Mouse (Mus musculus) neural tube, embryonic 12.5 days (tissue): Measurements from ENCODE around the gene Rassf5. TPM values are rescaled to one million over a fixed set of nuclear protein-coding genes. Genes with fewer than 3 reads are reported as not detected.
A peak's percentile ranks its signal among the peaks of the same experiment; 100 is the strongest.
"Not testable (repeated sequence)": the region's sequence is repeated elsewhere in the genome, so short reads cannot be mapped to it uniquely, and the experiment has no call there.

Experiments
- ATAC-seq: fragments of 200-750 bp; cut with Nextera tagmentation; 2 replicates; pipeline ENCODE4 v1.8.0; 2017; ENCODE audit warnings: low read depth, mild to moderate bottlenecking, moderate TSS enrichment, moderate library complexity; ENCODE audit not compliant: low FRiP score
- H3K27ac ChIP-seq: fragments of 300-500 bp; sonication (generic); 2 replicates; pipeline ENCODE4 v1.5.1; 2016
- H3K27me3 ChIP-seq: fragments of 300-500 bp; sonication (generic); replicated peaks from 2 replicates; pipeline ENCODE4 v1.6.1; 2016; ENCODE audit warnings: mild to moderate bottlenecking
- H3K36me3 ChIP-seq: fragments of 300-500 bp; sonication (generic); 2 replicates; pipeline ENCODE4 v1.6.1; 2016; ENCODE audit warnings: mild to moderate bottlenecking
- H3K4me1 ChIP-seq: fragments of 300-500 bp; sonication (generic); 2 replicates; pipeline ENCODE4 v1.6.1; 2016
- H3K4me2 ChIP-seq: fragments of 300-500 bp; sonication (generic); replicated peaks from 2 replicates; pipeline ENCODE4 v1.6.1; 2016; ENCODE audit warnings: mild to moderate bottlenecking
- H3K4me3 ChIP-seq: fragments of 300-500 bp; sonication (generic); 2 replicates; pipeline ENCODE4 v1.5.1; 2016
- H3K9ac ChIP-seq: fragments of 300-500 bp; sonication (generic); 2 replicates; pipeline ENCODE4 v1.6.1; 2016; ENCODE audit warnings: mild to moderate bottlenecking
- H3K9me3 ChIP-seq: fragments of 300-500 bp; sonication (generic); 2 replicates; pipeline ENCODE4 v1.6.1; 2016; ENCODE audit warnings: mild to moderate bottlenecking
- WGBS: fragments of 180-500 bp; shearing (Covaris S2); methylation state at CpG from one replicate; pipeline ENCODE4 v1.1.7; 2016; 5-methylcytosine and 5-hydroxymethylcytosine counted together
- polyA plus RNA-seq: library from polyadenylated mRNA; unstranded; fragments of >200 nt; fragmentation: Nextera tagmentation; extraction: Ambion mirVana; gene quantifications from 2 replicates; pipeline ENCODE4 v1.2.1, GENCODE M21; 2016

Gene Rassf5
- polyA plus RNA-seq, 1 experiment from 2014 or later = 2.7 TPM

- H3K27me3 ChIP-seq = no peaks in the 10 kb centered on the region
- H3K9me3 ChIP-seq = no peaks in the 10 kb centered on the region
- H3K4me1 ChIP-seq = no peaks in the 10 kb centered on the region
- ATAC-seq = no peak
- no peak overlapping the region for H3K27ac ChIP-seq
- H3K36me3 ChIP-seq = no peaks in the 10 kb centered on the region
- no peak overlapping the region for H3K4me3 ChIP-seq
- WGBS = 47% methylated on average over 8 of the region's 8 CpGs
- no peak overlapping the region for H3K9ac ChIP-seq
- peak overlapping the region; percentile 31 for H3K4me2 ChIP-seq
Measured at GRCm38 (mm10) chr1:131278606-131279455, 33.8 kb upstream of the Rassf5 start.

- Histone ChIP-seq H3K4me1 (no peaks in the 10 kb centered on the region), H3K9me3 (no peaks in the 10 kb centered on the region), H3K9ac (no peak overlapping the region), H3K27me3 (no peaks in the 10 kb centered on the region), H3K4me2 (no peak overlapping the region), H3K4me3 (no peak overlapping the region), H3K36me3 (no peaks in the 10 kb centered on the region), H3K27ac (no peak overlapping the region)
- no peak for ATAC-seq
Measured at GRCm38 (mm10) chr1:131276831-131277230, 31.8 kb upstream of the Rassf5 start.

- H3K27ac ChIP-seq = no peak overlapping the region
- ATAC-seq = no peak
- no peak overlapping the region for H3K9ac ChIP-seq
- H3K4me1 ChIP-seq = no peaks in the 10 kb centered on the region
- H3K27me3 ChIP-seq = no peaks in the 10 kb centered on the region
- no peak overlapping the region for H3K4me3 ChIP-seq
- no peaks in the 10 kb centered on the region for H3K9me3 ChIP-seq
- no peaks in the 10 kb centered on the region for H3K36me3 ChIP-seq
- no peak overlapping the region for H3K4me2 ChIP-seq
- WGBS = 77% methylated on average over 14 of the region's 14 CpGs
Measured at GRCm38 (mm10) chr1:131275577-131275976, 30.5 kb upstream of the Rassf5 start.

- H3K9me3 ChIP-seq = no peaks in the 10 kb centered on the region
- H3K27me3 ChIP-seq = no peaks in the 10 kb centered on the region
- no peaks in the 10 kb centered on the region for H3K36me3 ChIP-seq
- no peak overlapping the region for H3K4me3 ChIP-seq
- 48% methylated on average over 22 of the region's 22 CpGs for WGBS
- ATAC-seq = no peak
- no peak overlapping the region for H3K27ac ChIP-seq
- peaks cover 2% of the 10 kb centered on the region; the same call in 1 of the 2 replicates for H3K4me1 ChIP-seq
- H3K4me2 ChIP-seq = no peak overlapping the region
- H3K9ac ChIP-seq = no peak overlapping the region
Measured at GRCm38 (mm10) chr1:131274725-131275539, 29.9 kb upstream of the Rassf5 start.

- H3K4me1 ChIP-seq = peaks cover 4% of the 10 kb centered on the region; the same call in 1 of the 2 replicates
- H3K4me3 ChIP-seq = no peak overlapping the region
- H3K9ac ChIP-seq = 0 out of 2 replicates have a peak overlapping the region, but pooled peaks have one; percentile 3
- peak; percentile 75 for ATAC-seq
- peak overlapping the region; percentile 36; the same call in 1 of the 2 replicates for H3K4me2 ChIP-seq
- H3K27me3 ChIP-seq = no peaks in the 10 kb centered on the region
- H3K9me3 ChIP-seq = no peaks in the 10 kb centered on the region
- no peak overlapping the region for H3K27ac ChIP-seq
- WGBS = 32% methylated on average over 22 of the region's 22 CpGs
- no peaks in the 10 kb centered on the region for H3K36me3 ChIP-seq
Measured at GRCm38 (mm10) chr1:131269797-131270578, 24.9 kb upstream of the Rassf5 start.

- no peaks in the 10 kb centered on the region for H3K36me3 ChIP-seq
- H3K27ac ChIP-seq = no peak overlapping the region
- no peaks in the 10 kb centered on the region for H3K9me3 ChIP-seq
- H3K4me2 ChIP-seq = no peak overlapping the region
- WGBS = 83% methylated on average over 10 of the region's 10 CpGs
- H3K4me3 ChIP-seq = no peak overlapping the region
- no peak for ATAC-seq
- H3K27me3 ChIP-seq = no peaks in the 10 kb centered on the region
- peaks cover 4% of the 10 kb centered on the region; the same call in 1 of the 2 replicates for H3K4me1 ChIP-seq
- no peak overlapping the region for H3K9ac ChIP-seq
Measured at GRCm38 (mm10) chr1:131268776-131269175, 23.7 kb upstream of the Rassf5 start.

- H3K4me2 ChIP-seq = no peak overlapping the region
- no peaks in the 10 kb centered on the region for H3K36me3 ChIP-seq
- no peak overlapping the region for H3K9ac ChIP-seq
- no peaks in the 10 kb centered on the region for H3K4me1 ChIP-seq
- H3K27ac ChIP-seq = no peak overlapping the region
- no peaks in the 10 kb centered on the region for H3K27me3 ChIP-seq
- whole genome bisulfite sequencing = 74% methylated on average over 12 of the region's 12 CpGs
- no peaks in the 10 kb centered on the region for H3K9me3 ChIP-seq
- no peak for ATAC-seq
- no peak overlapping the region for H3K4me3 ChIP-seq
Measured at GRCm38 (mm10) chr1:131263905-131264304, 18.8 kb upstream of the Rassf5 start.

GRCm38 (mm10) chr1:131260309-131260656 lies 15.2 kb upstream of the Rassf5 start:
- no peaks in the 10 kb centered on the region for H3K36me3 ChIP-seq
- ATAC-seq = peak; percentile 52; the same call in 1 of the 2 replicates
- 30% methylated on average over 10 of the region's 10 CpGs for WGBS
- H3K9me3 ChIP-seq = no peaks in the 10 kb centered on the region
- no peak overlapping the region for H3K4me3 ChIP-seq
- no peak overlapping the region for H3K4me2 ChIP-seq
- no peak overlapping the region for H3K27ac ChIP-seq
- H3K27me3 ChIP-seq = no peaks in the 10 kb centered on the region
- no peaks in the 10 kb centered on the region for H3K4me1 ChIP-seq
- H3K9ac ChIP-seq = no peak overlapping the region

GRCm38 (mm10) chr1:131259632-131260308 lies 14.7 kb upstream of the Rassf5 start:
- ATAC-seq = 0 out of 2 replicates have a peak, but pooled peaks have one; percentile 14
- Histone ChIP-seq H3K27ac (no peak overlapping the region), H3K36me3 (no peaks in the 10 kb centered on the region), H3K4me3 (no peak overlapping the region), H3K27me3 (no peaks in the 10 kb centered on the region), H3K9ac (no peak overlapping the region), H3K9me3 (no peaks in the 10 kb centered on the region), H3K4me1 (no peaks in the 10 kb centered on the region), H3K4me2 (no peak overlapping the region)
- 69% methylated on average over 10 of the region's 10 CpGs for WGBS

- WGBS = 88% methylated on average over 6 of the region's 6 CpGs
Measured at GRCm38 (mm10) chr1:131257288-131257687, 12.2 kb upstream of the Rassf5 start.

GRCm38 (mm10) chr1:131252516-131253250 lies 7.6 kb upstream of the Rassf5 start:
- not testable (repeated sequence) for H3K27me3 ChIP-seq, H3K27ac ChIP-seq, H3K4me2 ChIP-seq, H3K9ac ChIP-seq, H3K4me3 ChIP-seq, H3K9me3 ChIP-seq, ATAC-seq, H3K4me1 ChIP-seq, H3K36me3 ChIP-seq
- WGBS = 84% methylated on average over 7 of the region's 7 CpGs

More at GRCm38 (mm10) chr1:131257288-131257687, 12.2 kb upstream of the Rassf5 start:
- Histone ChIP-seq H3K4me2 (no peak overlapping the region), H3K36me3 (no peaks in the 10 kb centered on the region), H3K4me3 (no peak overlapping the region), H3K9me3 (no peaks in the 10 kb centered on the region), H3K27me3 (no peaks in the 10 kb centered on the region), H3K9ac (no peak overlapping the region), H3K27ac (no peak overlapping the region), H3K4me1 (no peaks in the 10 kb centered on the region)
- ATAC-seq = no peak
